Mouse (Mus musculus) thymus, postnatal 4 days (tissue): ENCODE data around the gene Mafk.

ENCODE experiments used
- DNase-seq: peaks from one replicate; pipeline ENCODE4 v3.0.0; 2021

Mafk gene

GRCm38 (mm10) chr5:139797473-139798167, 6.3 kb downstream of the Mafk start:
- DNase-seq, result no peak

DNA sequence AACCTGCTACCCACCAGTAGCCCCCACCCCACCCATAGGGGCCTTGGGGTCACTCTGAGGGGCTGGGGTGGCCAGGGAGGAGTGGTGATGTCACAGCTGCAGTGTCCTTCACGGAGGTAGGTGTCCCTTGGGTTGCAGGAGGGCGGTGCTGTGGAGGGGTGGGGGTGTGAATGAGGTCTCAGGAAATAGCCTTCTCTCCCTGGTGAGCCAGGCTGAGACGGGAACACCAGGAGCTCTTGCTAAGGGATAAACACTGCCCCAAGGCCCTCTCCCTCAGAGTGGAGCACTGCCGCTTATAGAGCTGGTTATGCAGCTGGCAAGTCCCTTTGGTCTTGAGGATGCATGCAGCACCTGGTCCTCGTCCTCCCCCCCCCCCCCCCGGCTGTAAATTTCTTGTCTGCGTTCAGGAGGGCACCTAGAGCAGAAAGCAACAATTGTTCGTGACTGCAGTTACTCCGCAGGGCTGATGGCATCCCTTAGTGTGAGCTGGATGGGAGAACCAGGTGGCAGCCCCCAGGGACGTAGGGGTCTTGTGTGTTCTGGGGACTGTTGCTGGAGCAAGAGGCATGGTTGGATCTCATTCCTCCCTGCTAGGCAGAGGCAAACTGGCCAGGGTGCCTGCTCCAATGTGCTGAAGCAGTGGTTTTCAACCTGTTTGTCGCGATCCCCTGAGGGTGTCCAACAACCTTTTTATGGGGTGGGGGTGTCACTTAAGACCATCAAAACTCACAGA, 7.0 kb downstream of the Mafk start:
- DNase-seq, result no peak

GRCm38 (mm10) chr5:139799041-139799440, 7.7 kb downstream of the Mafk start:
- DNase-seq, result no peak

GRCm38 (mm10) chr5:139799801-139800590, 8.7 kb downstream of the Mafk start:
- DNase-seq, result no peak

DNA sequence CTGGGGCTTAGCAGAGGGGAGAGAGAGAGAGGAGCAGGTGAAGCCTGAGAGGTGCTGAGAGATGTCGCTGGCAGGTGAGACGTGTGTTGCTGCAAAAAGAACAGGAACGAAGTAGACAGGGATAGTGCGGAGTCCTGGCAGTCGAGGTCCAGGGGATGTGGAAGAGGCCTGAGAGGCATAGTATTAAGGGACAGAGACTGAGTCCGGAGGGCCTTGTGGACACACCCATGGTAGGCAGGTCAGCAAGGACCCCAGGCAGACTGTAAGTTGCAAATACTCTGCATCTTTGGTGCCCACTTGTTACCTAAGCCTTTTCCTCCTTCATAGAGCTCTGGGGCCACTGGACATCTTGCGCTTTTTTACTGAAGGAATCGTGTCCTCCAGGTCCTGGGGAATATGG, 9.9 kb downstream of the Mafk start:
- no peak for DNase-seq

- no peak for DNase-seq
These were observed 10.6 kb downstream of the Mafk start for GRCm38 (mm10) chr5:139801880-139802279.

DNA sequence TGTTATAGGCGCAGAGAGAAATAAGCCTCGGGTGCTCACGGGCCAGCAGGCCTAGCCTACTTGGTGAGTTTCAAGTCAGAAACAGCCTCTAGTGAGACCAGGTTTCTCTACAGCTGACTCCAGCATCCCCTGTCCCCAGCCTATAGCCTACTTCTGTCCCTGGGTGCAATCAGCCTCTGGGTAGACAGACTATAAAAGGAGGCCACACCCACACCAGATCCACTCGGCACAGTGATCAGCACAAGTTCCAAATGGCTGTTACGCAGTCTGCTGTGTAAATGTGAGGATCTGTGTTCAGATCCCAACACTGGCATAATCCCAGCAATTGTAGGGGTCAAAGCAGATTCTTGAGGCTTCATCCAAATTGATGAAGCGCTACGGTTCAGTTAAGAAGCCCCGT, 11.9 kb downstream of the Mafk start:
- DNase-seq, result no peak

- peak; percentile 76 for DNase-seq
These were observed 12.3 kb downstream of the Mafk start for GRCm38 (mm10) chr5:139803601-139804102.

DNA sequence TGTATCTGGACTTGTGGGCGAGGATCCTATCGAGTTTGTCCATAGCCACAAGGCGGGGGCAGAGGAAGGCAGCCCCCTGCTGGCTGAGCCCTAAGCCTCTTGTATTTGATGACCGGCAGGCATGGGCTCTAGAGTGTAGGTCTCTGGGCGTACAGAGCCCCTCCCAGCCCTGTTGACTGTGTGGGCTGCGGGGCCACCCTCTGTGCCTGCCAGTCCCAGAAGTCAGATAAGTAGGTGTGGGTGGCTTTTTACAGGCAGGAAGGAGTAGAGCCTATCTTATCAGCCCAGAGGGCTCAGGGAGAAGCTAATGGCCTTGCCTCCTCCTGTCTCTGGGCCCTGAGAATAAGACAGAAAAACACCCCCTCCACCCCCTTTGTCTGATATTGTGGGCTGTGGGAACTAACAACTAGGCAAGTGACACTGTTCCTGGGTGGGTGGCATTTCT, 12.8 kb downstream of the Mafk start:
- DNase-seq, result no peak

DNA sequence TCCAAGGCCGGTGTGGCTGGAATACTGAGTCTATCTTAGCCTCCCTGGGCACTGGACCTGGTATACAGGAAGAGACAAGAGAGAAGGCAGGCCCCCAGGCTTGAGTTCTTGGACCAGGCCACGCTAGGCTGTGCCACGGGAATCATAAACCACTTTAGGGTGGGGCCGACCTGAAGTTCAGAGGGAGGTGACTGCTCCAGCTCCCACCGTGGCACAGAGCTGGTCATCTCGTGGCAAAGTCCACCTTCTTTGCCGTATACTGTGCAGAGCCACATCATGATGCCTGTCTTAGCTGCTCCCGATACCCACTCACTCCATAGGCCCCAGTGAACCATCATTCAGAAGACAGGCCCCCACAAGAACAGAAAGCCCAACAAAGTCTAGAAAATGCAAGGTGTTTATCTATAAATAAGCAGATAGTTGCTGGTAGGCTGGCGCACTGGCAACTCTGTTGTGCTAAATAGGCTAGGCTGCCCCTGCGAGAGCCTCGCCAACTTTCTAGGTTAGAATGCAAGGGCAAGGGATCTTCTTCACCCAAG, 13.3 kb downstream of the Mafk start:
- no peak for DNase-seq

GRCm38 (mm10) chr5:139805924-139806323, 14.6 kb downstream of the Mafk start:
- DNase-seq, result no peak

DNA sequence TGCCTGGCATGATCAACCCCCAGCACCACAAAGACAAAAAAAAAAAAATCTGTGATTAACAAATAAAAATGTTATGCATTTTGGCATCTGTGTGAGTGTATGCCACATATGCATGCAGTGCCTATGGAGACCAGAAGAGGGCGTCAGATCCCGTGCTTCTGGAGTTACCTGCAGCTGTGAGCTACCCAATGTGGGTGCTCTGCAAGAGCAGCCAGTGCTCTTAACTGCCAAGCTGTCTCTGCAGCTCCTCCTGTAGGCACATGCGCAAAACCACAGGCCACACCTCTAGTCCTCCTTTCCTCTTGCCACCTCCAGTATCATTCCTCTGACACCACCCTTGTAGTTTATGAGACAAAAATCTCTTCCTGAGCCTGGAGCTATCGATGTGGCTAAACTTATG, 18.1 kb downstream of the Mafk start:
- peak; percentile 54 for DNase-seq

- DNase-seq, result no peak
These were observed 20.5 kb downstream of the Mafk start for GRCm38 (mm10) chr5:139811677-139812397.

GRCm38 (mm10) chr5:139812398-139813125, 21.2 kb downstream of the Mafk start:
- no peak for DNase-seq

DNA sequence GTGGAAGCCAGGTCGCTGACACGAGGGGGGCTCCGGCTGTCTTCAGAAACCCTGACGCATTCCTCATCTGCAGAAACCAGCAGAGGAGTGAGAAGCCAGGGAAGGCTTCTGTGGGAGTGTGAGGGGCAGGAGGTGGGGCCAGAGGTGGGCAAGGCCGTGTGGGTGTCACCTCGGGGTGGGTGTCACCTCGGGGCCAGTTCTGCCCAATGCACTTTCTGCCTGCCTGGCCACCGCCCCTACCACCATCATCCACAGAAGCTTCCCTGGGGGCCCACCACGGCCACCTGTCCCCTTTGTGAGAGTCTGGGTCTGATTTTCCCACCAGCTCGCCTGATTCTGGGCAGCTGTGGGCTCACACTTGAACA, 21.8 kb downstream of the Mafk start:
- DNase-seq, result no peak

DNA sequence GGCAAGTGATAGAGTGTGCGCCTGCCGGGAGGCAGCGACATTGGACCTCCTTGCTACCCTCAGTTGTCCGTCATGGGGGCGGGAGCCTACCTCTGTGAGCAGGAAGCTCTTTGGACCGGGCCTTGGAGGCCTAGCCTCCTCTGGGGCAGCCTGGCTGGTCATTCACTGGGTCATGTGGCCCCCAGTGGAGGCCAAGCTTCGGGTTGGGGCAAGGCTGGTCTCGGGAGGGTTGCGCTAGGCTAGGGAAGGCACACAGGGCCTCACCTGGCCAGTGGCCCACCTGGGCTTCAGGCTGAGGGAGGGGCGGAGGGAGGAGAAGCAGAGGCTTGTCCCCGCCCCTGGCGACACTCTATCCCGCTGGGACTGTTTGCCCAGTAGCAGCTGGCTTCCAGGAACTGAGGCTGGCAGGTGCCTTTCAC, 22.7 kb downstream of the Mafk start:
- DNase-seq, result no peak

- no peak for DNase-seq
These were observed 24.7 kb downstream of the Mafk start for GRCm38 (mm10) chr5:139815964-139816363.

GRCm38 (mm10) chr5:139816445-139816844, 25.1 kb downstream of the Mafk start:
- DNase-seq, result no peak

DNA sequence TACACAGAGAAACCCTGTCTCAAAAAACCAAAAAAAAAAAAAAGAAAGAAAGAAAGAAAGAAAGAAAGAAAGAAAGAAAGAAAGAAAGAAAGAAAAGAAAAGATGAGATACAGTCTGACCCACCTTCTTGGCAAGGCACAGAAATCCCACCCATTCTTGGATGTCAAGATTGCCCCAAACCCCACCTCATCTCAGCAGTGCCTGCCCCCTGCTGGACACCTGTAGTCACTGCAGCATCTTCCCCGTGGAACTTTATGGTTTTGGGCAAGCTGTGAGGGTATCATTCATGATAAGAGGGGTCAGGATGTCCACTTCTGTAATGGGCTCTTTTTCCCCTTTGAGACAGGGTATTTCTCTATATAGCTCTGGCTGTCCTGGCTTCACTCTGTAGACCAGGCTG, 26.0 kb downstream of the Mafk start:
- peak; percentile 59 for DNase-seq

DNA sequence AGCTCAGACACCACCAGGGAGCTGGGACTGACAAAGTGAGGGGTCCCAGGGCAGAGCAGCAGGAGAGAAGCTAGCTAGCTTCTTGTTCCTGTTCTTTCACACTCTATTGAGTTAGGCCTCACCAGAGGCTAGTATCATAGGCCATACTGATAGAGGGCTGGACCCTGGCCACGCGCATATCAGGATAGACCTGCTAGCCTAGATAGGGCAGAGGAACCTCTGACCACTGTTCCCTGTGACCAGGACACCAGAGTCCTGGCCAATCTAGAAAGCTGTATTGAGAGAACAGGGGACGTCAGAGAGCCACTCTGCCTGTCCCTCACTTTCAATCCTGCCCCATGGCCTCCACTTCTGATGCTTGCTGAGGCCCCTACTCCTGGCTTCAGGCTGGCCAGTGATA, 26.7 kb downstream of the Mafk start:
- DNase-seq, result no peak

DNA sequence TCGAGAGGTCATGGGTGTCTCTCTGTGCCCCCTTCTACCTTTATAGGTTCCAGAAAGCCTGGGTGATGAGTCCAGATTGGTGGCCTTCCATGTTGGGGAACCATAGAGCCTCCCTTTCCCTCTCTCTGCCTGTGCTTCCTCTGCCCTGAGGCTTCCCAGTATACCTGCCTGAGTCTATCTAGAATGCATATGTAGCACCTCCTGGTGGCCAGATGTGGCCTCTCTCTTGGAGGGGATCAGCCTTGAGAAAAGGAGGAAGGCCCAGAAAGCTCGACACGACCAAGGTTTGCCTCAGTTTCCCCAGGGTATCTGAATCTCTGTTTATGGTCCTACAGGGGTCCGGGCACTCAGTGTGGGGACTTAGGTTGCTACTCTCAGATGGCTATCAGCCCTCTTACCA, 27.5 kb downstream of the Mafk start:
- DNase-seq, result peak; percentile 80
